In the genomic region with DNA sequence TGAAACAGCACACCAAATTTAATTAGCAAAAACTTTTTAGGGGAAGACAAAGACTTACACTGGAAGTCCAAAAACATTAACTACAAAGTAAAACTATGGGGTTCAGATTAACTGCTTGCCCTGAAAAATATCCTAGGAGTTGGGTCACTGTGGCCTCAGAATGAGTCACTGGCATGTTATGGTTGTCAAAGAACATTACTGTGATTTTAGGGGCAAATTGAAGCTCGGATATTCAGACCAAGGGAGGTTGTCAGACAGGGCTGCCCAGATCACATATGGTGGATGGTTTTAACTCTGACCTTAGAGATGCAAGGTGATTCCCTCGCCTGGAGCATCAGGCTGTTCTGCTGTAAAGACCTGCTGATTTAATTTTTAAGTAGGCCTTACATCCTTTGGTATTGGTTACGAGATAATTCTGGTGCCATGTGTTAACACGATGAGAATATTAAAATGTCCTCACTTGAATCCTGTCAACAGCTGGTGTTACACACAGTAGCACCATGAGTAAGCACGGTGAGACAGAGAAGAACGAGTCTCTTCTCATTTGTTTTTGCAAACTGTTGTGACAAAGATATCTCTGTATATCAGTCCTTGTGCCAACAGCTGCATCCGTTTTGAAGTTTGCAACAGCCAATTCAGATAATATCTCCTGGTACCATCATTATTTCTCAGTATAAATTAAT, we compare ENCODE assay signal across 10 mouse cellular contexts.
"Had no signal": no experiment of that assay in that cellular context is flagged by ENCODE, and none has a peak within 500 bp of the region (broad histone marks: within the 10 kb centered on the region; RNA-seq: fewer than 3 reads in every experiment).

No protein-coding gene starts in this region.

- H3K36me3 ChIP-seq: intestine, embryonic 15.5 days; liver, embryonic 13.5 days had no signal

- H3K9me3 ChIP-seq: intestine, embryonic 15.5 days; liver, embryonic 13.5 days had no signal

- H3K27me3 ChIP-seq: intestine, embryonic 15.5 days; liver, embryonic 13.5 days had no signal

- H3K9ac ChIP-seq: intestine, embryonic 15.5 days; liver, embryonic 13.5 days had no signal

- DNase-seq: kidney, adult 18-20 months; kidney, postnatal 10 days; kidney, postnatal 4 days; liver; liver, embryonic 13.5 days; lung, adult 18-20 months; right cerebral cortex, postnatal 14 days; thymus, postnatal 36 days had no signal

- H3K27ac ChIP-seq: intestine, embryonic 15.5 days; layer of hippocampus, adult 2 months; liver, embryonic 13.5 days had no signal

- H3K4me3 ChIP-seq: intestine, embryonic 15.5 days; layer of hippocampus, adult 2 months; liver, embryonic 13.5 days had no signal

- H3K4me2 ChIP-seq: intestine, embryonic 15.5 days; liver, embryonic 13.5 days had no signal

- ATAC-seq: intestine, embryonic 15.5 days had no signal
